Mouse (Mus musculus): Measurements from ENCODE around the gene Zfp956. TPM values are rescaled to one million over a fixed set of nuclear protein-coding genes. Genes with fewer than 3 reads are reported as not detected.

The Zfp956 gene
- 10 to 100 TPM in 14 of 26 experiments, 1 to 10 TPM in 12; 4.3 to 27.9 (median 12.4) TPM for total RNA-seq (2018; cell fraction: chromatin; rRNA removed)
- total RNA-seq (2018; cell fraction: cytosol; rRNA removed): 1 to 10 TPM in 18 of 26 experiments, under 1 TPM in 8; 0.25 to 2.9 (median 1.7) TPM
- 10 to 100 TPM in 4 of 26 experiments, 1 to 10 TPM in 22; 2.5 to 13.7 (median 6.6) TPM for total RNA-seq (2018; cell fraction: nucleus; rRNA removed)
- polyA plus RNA-seq (2018): 1.4 to 2.5 TPM (median 2.1 TPM) in 3 replicates

GRCm38 (mm10) chr6:47953191-47953726, at the start of gene Zfp956:
Zfp956 (plus strand) TSS chr6:47953390.
- H3K27ac ChIP-seq: no peak within 1 kb of the TSS
- peak within 1 kb of the TSS; percentile 91 for H3K4me3 ChIP-seq (ENCODE audit: inconsistent target)
- no peaks in the 10 kb centered on the region for H3K36me3 ChIP-seq (ENCODE audit: inconsistent target)
- no peaks in the 10 kb centered on the region for H3K79me2 ChIP-seq (ENCODE audit: inconsistent target)
- WGBS (ENCODE audit: missing documents): 2% methylated on average over 31 of the region's 31 CpGs

- Histone ChIP-seq H3K36me3 (ENCODE audit: inconsistent target) (peaks cover 67% of the 10 kb centered on the region), H3K79me2 (ENCODE audit: inconsistent target) (no peaks in the 10 kb centered on the region), H3K4me3 (ENCODE audit: inconsistent target) (no peak overlapping the region), H3K27ac (no peak overlapping the region)
- WGBS (ENCODE audit: missing documents): 86% methylated on average over 4 of the region's 4 CpGs
These were observed 49.6 kb upstream of the Zfp956 start for GRCm38 (mm10) chr6:47903587-47903986.

DNA sequence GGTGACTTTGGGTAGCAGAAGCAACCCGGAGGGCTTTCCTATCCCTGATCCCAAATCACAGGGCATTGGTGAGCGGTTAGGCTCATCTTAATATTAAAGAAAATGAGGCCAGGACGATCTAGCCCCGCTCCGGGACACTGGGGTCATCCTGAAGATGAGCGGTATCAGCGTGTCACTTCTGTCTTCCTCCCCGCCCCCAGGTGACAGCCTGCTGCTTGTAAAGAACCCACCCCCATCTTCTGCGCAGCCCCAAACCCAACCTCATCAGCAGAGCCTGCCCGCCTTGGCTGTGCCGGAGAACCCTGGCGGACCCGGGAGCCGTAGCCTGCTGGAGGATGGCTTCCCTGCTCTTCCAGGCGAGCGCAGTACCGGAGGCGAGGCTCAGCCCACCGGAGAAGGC, 48.8 kb upstream of the Zfp956 start:
- Histone ChIP-seq H3K79me2 (ENCODE audit: inconsistent target) (no peaks in the 10 kb centered on the region), H3K27ac (no peak overlapping the region), H3K36me3 (ENCODE audit: inconsistent target) (peaks cover 62% of the 10 kb centered on the region), H3K4me3 (ENCODE audit: inconsistent target) (no peak overlapping the region)
- WGBS (ENCODE audit: missing documents): 98% methylated on average over 19 of the region's 19 CpGs

DNA sequence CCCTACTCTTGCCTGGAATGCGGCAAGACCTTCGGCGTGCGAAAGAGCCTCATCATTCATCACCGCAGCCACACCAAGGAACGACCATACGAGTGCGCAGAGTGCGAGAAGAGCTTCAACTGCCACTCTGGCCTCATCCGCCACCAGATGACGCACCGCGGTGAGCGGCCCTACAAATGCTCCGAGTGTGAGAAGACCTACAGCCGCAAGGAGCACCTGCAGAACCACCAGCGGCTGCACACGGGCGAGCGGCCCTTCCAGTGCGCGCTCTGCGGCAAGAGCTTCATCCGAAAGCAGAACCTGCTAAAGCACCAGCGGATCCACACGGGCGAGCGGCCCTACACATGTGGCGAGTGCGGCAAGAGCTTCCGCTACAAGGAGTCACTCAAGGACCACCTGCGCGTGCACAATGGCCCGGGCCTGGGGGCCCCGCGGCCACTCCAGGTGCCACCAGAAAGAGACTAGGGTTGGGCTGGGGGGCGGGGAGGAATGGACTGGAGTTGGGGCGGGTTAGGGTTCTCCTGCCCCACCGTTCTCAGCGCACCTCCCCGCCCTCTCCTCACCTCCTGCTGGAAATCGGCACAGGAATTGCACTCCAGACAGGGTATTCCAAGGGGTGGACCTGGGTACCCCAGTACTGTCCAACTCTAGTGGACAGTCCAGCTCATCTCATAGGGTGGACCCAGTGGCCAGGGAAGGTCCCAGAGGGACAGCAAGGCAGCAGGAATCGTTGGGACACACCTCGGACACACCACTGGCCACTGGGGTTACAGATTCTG, 48.1 kb upstream of the Zfp956 start:
- H3K4me3 ChIP-seq (ENCODE audit: inconsistent target): no peak overlapping the region
- H3K36me3 ChIP-seq (ENCODE audit: inconsistent target): peaks cover 54% of the 10 kb centered on the region
- no peaks in the 10 kb centered on the region for H3K79me2 ChIP-seq (ENCODE audit: inconsistent target)
- H3K27ac ChIP-seq: no peak overlapping the region
- 93% methylated on average over 43 of the region's 44 CpGs for WGBS (ENCODE audit: missing documents)

DNA sequence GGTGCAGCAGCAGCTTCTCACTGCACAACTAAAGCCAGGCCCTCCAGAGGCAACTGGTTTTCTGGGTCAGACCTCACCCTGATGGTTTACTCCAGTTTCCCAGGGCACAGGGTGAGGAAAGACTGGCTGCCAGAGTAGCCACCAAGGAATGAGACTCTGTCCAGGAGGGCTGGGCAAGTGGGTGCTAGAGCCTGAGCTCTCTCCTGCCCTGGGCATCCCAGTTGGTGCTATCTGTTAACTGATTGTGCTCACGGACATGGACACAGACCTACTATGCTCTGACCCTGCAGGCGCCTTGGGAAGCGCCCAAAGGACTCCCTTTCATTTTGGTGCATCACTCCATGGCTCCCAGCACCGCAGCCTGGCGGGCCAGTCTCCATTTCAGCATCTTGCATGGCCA, 46.9 kb upstream of the Zfp956 start:
- H3K4me3 ChIP-seq (ENCODE audit: inconsistent target): no peak overlapping the region
- H3K79me2 ChIP-seq (ENCODE audit: inconsistent target): no peaks in the 10 kb centered on the region
- no peak overlapping the region for H3K27ac ChIP-seq
- 89% methylated on average over 5 of the region's 5 CpGs for WGBS (ENCODE audit: missing documents)
- peaks cover 43% of the 10 kb centered on the region; the same call in 1 of the 2 replicates for H3K36me3 ChIP-seq (ENCODE audit: inconsistent target)

DNA sequence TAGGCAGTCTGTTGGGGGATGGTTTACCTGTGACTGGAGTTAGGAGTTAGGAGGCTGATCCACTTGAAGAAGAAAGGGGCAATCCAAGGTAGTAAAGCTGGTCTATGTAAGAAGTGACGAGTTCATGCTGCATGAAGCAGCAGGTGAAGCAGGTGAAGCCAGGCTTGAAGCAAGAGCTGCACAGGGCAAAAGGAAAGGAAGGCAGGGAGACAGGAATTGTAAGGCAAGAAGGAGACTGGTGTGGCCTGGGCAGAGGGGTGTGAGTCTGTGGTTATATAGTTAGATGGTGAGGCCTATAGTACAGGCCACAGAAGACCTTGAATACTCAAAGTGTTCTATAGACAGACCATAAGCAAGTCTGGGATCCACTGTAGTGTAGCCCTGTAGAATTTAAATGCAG, 44.2 kb upstream of the Zfp956 start:
- no peak overlapping the region for H3K27ac ChIP-seq
- H3K36me3 ChIP-seq (ENCODE audit: inconsistent target): 0 out of 2 replicates have a peak, but pooled peaks cover 21% of the 10 kb centered on the region
- 86% methylated on average over 1 of the region's 1 CpGs for WGBS (ENCODE audit: missing documents)
- no peak overlapping the region for H3K4me3 ChIP-seq (ENCODE audit: inconsistent target)
- no peaks in the 10 kb centered on the region for H3K79me2 ChIP-seq (ENCODE audit: inconsistent target)

DNA sequence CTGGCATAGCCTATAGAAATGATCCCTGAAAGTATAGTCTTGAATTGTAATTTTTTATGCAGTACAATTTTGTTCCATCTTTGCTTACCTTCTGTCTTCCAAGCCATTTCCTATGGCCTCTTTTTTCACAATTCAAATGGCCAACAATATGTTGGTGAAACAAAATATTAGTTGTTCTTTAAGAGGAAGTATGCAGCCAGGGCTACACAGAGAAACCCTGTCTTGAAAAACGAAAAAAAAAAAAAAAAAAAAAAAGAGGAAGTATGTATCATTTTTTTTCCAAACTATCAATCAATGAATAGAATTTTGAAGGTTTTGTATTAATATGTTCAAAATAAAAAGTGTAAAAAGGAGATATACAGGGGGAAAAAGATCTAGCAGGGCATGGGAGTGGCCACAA, 41.5 kb upstream of the Zfp956 start:
- no peak overlapping the region for H3K4me3 ChIP-seq (ENCODE audit: inconsistent target)
- no CpG with 5 or more reads among the region's 1 CpGs for WGBS (ENCODE audit: missing documents)
- 0 out of 2 replicates have a peak, but pooled peaks cover 2% of the 10 kb centered on the region for H3K36me3 ChIP-seq (ENCODE audit: inconsistent target)
- H3K27ac ChIP-seq: no peak overlapping the region
- H3K79me2 ChIP-seq (ENCODE audit: inconsistent target): no peaks in the 10 kb centered on the region

- no peak overlapping the region for H3K4me3 ChIP-seq (ENCODE audit: inconsistent target)
- H3K36me3 ChIP-seq (ENCODE audit: inconsistent target): no peaks in the 10 kb centered on the region
- H3K79me2 ChIP-seq (ENCODE audit: inconsistent target): no peaks in the 10 kb centered on the region
- no peak overlapping the region for H3K27ac ChIP-seq
- WGBS (ENCODE audit: missing documents): 75% methylated on average over 3 of the region's 3 CpGs
These were observed 40.2 kb upstream of the Zfp956 start for GRCm38 (mm10) chr6:47912991-47913390.

DNA sequence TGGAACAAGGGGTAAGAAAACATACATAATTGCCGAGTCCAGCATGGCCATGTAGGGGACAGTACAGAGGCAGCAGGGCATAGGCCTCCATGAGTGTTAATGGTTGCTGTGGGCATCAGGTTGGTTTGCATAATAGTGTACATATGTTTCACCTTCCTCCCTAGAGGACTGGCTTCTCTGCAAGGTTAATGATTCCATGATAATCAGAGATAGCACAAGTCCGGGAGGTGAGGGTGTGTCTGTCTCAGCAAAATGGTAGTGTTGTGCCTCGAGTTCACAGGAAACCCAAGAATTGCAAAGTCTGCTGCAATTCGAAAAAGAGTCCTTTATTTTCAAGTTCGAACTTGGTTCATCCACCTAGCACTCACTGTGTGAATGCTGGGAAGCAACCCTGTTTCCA, 36.1 kb upstream of the Zfp956 start:
- no peak overlapping the region for H3K27ac ChIP-seq
- 88% methylated on average over 5 of the region's 5 CpGs for WGBS (ENCODE audit: missing documents)
- H3K36me3 ChIP-seq (ENCODE audit: inconsistent target): no peaks in the 10 kb centered on the region

DNA sequence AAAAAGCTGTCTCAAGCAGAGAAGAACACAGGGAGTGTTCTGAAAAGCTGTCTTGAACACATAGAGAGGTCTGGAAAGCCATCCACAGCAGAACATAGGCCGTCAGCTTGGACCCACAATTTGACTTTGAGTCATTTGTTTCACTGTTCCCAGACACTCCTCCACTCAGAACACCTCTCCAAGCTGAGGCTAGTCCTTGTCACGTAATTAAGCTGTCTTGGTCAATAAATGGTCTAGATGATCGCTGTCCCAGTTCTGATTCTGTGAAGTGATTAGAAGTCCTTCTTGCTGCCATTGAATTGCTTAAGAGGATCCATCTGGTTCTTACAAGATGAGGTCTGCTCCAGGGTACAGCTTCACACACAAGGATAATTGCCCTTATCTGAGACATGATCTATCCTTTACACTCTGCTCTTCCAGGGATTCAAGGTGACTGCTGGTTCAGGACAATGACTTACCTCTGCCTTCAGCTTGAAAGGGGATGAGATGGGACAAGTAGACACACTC, 34.4 kb upstream of the Zfp956 start:
- no peak overlapping the region for H3K27ac ChIP-seq
- H3K36me3 ChIP-seq (ENCODE audit: inconsistent target): no peaks in the 10 kb centered on the region
- 100% methylated on average over 3 of the region's 3 CpGs for WGBS (ENCODE audit: missing documents)
- H3K79me2 ChIP-seq (ENCODE audit: inconsistent target): peaks cover 30% of the 10 kb centered on the region
- no peak overlapping the region for H3K4me3 ChIP-seq (ENCODE audit: inconsistent target)

More for the DNA sequence above, 36.1 kb upstream of the Zfp956 start:
- Histone ChIP-seq H3K4me3 (ENCODE audit: inconsistent target) (no peak overlapping the region), H3K79me2 (ENCODE audit: inconsistent target) (peaks cover 13% of the 10 kb centered on the region)

- Histone ChIP-seq H3K4me3 (ENCODE audit: inconsistent target) (peak overlapping the region; percentile 96), H3K27ac (peak overlapping the region; percentile 76; the same call in 1 of the 2 replicates), H3K36me3 (ENCODE audit: inconsistent target) (no peaks in the 10 kb centered on the region), H3K79me2 (ENCODE audit: inconsistent target) (peaks cover 41% of the 10 kb centered on the region)
- WGBS (ENCODE audit: missing documents): 31% methylated on average over 11 of the region's 11 CpGs
These were observed 33.3 kb upstream of the Zfp956 start for GRCm38 (mm10) chr6:47919646-47920446.

DNA sequence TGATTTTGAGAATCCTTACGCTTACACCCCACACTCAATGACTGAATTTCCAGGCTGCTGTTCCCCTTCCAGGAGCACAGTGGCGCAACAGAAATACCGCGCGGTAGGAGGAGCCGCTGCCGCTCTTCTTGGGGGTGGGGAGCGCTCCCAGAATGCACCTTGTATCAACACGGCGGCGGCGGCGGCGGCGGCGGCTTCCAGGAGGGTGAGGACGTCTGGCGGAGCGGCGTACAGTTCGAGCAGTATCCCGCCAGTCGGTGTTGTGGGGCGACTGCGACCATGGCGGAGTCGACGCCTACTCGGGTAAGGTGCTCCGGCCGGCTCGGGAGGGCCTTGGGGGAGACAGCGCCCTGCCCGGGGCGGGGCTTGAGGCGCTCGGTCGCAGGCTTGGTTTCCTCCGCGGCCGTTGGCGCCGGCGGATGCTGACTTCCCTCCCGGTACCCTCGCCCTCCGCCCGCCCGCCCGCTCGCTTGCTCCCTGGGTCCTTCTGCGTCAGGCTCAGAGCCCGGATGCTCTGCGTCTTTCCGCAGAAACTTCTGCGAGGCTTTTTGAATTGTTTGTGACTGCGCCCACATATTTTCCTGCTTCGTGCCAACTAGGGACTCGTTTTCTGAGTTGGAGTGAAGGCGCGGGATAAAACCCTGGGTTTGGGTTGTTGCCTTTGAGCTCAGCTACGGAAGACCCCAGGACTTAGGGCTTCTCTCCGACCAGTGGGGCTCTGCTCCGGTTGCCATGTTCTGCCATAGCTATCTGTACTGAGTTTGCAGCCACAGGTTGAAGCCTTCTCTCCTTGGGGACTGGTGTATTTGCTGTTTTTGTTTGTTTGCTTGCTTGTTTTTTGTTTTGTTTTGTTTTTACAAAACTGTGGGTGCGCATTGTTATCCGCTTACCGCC, 32.5 kb upstream of the Zfp956 start, which contains the start of gene Zfp212:
Gene Zfp212, plus strand, starts transcription at position 30 of the 894 bp plus-strand sequence.
- under 1% methylated on average over 56 of the region's 67 CpGs for WGBS (ENCODE audit: missing documents)
- Histone ChIP-seq H3K79me2 (ENCODE audit: inconsistent target) (peaks cover 49% of the 10 kb centered on the region), H3K27ac (peak within 1 kb of the TSS; percentile 76), H3K4me3 (ENCODE audit: inconsistent target) (peak within 1 kb of the TSS; percentile 96), H3K36me3 (ENCODE audit: inconsistent target) (no peaks in the 10 kb centered on the region)

- H3K79me2 ChIP-seq (ENCODE audit: inconsistent target): no peaks in the 10 kb centered on the region
- no peaks in the 10 kb centered on the region for H3K36me3 ChIP-seq (ENCODE audit: inconsistent target)
- WGBS (ENCODE audit: missing documents): 69% methylated on average over 12 of the region's 12 CpGs
- no peak overlapping the region for H3K27ac ChIP-seq
- no peak overlapping the region; the same call in 1 of the 2 replicates for H3K4me3 ChIP-seq (ENCODE audit: inconsistent target)
These were observed 10.7 kb upstream of the Zfp956 start for GRCm38 (mm10) chr6:47942461-47942860.
